Mouse (Mus musculus) natural killer cell, adult 2 months (primary cell): ENCODE data around the gene Calcoco2.

ENCODE experiments used
- DNase-seq, 2 experiments: peaks; one replicate each; pipeline ENCODE4 v3.0.0; 2022; ENCODE audit warnings: low spot score in 2 of 2

Gene Calcoco2

DNA sequence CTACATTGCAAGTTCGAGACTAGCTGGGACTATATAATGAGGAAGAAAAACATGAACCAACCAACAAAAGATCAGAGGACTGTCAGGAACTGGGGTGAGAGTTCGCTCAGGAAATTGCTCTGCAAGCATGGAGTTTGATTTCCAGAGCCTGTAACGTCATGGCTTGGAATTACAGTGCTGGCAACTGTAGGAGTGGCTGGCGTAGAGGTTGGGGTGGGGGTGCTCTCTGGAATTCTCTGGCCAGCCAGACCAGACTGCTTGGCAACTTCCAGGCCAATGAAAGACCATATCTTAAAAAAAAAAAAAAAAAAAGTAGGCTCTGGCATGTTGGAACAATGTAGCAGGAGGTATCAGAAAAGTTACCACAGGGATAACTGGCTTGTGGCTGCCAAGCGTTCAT is 31.0 kb downstream of the Calcoco2 start:
- no peak for DNase-seq

DNA sequence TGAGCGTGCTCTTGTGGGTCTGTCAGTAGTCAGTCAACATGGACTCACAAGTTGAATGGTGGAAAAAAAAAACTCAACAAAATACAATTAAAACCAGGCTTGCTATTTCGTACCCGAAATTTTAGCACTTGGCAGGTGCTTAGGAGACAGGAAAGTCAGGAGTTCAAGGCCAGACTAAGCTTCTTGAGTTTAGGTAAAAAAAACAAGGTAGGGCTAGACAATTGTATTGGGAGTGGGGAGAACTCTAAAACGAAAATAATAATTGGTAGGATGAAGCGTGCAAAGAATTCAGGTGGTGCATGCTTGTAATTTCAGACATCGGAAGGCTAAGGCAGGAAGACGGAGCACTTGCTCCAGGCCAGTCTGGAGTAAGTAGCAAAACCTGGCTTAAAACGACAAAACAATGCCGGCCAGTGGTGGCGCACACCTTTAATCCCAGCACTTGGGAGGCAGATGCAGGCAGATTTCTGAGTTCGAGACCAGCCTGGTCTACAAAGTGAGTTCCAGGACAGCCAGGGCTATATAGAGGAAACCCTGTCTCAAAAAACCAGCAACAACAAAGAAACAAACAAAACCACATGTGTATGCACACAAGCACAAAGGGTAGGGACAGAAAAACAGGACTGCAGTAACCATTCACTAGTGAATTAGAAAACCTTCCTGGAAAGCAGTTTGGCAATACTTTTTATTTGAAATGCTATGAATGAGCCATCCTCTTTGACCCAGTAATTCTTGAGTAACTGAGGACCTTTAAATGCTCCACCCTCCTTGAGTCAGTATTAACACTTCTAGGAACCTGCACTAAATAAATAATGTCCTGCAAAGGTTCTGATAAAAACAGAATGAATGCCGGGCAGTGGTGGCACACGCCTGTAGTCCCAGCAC is 35.3 kb downstream of the Calcoco2 start:
- DNase-seq = no peak

DNA sequence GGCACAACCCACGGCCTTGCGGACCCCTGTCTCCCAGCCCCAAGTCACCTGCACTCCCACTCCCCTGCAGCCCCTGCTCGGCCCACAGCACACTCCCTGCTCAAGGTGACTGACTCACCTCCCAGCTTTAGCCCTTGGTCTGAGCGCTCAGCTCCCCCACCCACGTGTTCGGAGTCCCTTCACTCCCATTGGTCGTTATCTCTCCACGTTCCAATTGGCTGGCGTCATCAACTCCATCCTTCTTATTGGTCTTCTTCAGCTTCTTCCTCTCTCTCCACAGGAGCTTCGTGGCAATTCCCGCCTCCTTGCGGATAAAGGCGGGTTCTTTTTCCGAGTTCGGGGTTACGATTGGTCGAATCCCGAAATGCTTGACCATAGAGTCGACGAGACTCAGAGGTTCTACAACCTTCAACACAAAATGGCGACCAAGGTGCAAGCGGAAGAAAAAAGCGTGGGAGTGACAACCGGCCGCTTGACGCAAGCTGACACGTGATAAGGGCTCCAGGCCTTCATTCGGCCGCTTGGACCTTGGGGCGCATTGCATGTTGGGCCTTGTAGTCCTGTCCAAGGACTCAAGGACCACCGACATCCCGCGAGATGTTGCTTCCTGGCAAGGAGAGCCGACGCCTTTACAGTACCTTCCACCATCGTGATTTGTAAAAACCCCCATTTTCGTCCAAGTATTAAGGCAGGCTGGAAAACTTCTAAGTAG is 36.1 kb downstream of the Calcoco2 start, which contains the start of gene Atp5g1:
TSS of gene Atp5g1 (minus strand) at position 162 of the 712 bp plus-strand sequence.
- peak; percentile 99 for DNase-seq

DNA sequence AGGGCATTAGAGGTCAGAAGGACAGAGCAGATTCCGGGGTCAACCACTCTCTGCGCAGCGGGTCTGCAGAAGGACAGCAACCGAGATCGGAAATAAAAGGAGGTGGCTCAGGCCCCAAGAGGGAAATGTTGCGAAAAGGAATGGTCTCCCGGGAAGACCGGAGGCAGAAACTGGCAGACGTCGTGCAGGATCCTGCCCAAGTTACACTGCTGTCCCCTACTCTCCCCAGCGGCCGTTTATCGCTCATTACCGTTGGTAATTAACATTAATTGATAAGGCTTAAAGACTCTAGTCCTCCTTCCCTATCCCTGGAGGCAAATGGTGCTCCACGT is 36.6 kb downstream of the Calcoco2 start:
- DNase-seq = no peak

DNA sequence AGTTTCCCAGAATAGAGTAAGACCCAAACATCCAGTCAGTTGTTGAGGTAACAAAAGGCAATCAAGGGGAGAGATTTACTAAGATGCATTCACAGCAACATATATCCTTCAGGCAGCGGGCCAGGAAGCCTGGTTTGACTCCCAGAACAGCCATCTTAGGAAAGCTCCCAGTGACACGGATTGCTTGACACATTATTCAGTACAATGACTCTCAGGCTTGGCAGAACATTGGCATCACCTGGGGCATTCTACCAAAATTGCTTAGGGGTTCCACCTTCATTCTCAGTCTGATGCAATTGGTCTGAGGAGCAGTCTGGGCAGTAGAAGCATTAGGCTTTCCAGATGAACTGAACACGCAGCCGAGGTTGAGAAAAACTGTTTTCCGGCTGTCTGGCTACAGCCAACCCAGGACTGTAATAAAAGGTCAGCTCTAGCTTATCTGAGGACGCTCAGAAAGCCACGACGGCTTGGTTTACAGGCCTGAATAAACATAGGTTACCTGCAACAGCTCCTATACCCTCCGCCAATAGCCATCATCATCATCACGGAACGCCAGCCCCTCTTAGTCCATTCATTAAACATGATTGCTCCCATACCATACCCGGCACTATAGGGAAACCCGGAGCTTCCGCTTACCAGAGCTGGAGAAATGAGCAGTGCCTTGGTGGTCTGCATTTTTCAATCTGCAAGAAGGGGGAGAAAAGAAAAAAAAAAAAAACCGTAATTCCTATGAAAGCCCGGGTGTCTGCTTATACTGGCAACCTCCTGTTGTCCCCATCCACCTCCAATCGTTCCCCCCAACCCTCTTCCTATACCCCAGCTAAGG is 37.2 kb downstream of the Calcoco2 start:
- DNase-seq = no peak

DNA sequence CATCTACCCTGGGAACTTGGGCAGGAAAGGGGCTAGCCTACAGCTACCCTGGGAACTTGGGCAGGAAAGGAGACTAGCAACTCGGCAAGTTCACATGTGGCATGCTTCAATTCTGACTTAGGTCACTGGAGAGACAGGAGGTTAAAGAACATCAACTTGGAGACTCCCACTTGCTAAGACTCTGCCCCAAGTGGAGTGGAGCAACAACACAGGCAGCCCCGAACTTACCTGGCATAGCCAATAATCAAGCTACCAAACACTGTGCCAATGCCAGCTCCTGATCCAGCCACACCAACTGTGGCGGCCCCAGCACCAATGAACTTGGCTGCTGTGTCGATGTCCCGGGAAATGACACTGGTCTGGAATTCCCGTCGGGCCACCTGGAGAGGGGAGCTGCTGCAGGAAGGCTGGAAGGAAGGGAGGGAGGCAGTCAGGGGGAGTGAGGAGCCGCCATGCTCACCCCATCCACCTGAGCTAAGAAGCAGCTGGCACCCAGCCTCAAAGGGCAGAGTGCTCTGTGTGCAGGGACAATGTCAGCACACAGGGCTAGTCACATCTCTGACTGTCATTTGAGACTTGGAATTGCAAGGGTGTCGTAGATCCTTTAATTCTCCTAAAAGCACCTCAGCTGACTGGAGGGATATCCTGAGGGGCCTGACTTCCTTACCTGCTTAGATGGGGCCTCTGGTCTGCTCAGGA is 38.3 kb downstream of the Calcoco2 start:
- no peak for DNase-seq

DNA sequence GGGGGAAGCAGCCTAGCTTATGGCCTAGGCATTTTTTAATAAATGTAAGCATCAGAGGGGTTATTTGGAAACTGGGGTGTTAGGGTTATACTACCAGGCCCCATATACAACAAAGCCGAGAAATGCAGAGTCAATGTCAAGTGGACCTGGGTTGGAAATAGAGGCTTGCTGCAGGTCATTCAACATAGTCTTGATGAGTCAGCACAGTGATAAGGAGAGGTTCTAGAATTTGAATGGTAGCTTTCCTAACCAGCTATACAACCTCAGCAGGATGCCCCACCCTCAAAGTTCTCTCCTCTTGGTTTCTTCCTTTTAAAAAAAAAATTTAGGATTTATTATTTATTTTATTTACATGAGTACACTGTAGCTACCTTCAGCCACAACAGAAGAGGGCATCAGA is 40.8 kb downstream of the Calcoco2 start:
- DNase-seq = no peak

DNA sequence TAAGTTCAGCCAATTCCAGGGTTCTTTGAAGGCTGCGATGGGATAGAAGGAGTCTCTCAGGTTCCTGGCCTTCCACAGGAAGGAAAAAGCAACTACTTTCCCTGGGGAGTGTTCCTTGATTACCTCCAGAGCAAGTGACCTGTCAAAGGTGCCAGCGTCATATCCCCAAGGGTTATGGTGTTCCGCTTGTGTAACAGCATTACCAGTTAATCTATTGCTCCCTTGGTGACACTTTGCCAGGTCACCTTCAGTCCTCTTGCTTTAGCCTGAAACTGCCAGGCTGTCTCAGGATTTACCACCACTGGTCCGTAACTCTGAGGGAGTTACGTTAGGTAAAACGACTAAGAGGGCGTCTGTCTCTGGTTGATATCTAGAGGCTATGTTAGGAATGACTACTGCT is 41.4 kb downstream of the Calcoco2 start:
- DNase-seq = no peak

DNA sequence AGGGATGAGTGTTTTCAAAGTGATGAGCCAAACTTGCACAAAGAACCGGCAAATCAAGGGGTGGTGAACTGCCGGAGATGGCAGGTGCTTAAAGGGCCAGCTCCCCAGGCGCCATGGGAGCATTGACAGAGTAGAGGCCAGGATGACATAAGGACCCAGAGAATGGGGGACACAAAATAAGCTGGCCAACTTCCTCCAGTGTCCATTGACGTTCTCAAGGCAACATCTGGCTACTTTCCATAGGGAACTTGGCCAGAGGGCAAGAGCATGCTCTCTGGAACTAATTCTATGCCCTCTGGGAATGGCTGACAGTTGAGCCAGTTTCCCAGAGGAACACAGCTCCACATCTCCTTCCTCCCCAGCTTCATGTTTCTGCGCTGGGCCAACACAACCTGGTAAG is 43.5 kb downstream of the Calcoco2 start:
- DNase-seq = no peak

DNA sequence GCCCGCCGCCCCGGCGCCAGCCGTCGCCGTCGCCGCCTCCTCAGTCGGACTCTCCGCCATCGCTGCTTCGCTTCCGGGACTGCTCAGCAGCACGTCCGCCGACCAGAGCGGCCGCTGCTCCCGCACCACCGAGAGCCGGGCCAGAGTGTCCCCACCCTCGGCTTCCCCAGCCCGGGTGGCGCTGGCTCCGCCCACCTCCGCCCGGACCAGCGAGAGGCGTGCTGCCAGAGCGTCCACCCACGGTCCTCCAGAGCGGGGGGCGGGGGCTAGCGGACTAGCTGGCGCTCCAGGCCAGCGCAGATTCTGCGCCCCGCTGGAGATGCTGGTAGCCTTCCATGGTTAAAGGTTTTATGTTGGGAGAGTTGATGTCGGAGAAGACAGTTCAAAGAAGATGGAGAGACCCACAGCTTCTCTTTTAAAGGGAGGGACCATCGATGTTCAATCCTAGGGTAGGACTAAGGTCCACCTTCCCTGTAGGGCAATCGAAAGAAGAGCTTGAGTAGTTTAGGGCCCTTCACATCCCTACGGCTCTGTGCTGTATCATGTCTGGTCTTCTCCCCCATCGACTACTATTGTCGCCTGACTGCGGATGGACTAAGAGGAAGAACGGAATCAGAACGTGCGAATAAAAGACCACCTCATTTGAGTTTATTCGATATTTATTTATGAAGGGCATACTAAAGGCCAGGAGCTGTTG is 46.4 kb downstream of the Calcoco2 start, which contains the start of gene Ube2z:
TSS of gene Ube2z (minus strand) at position 174 of the 697 bp plus-strand sequence.
- DNase-seq = peak; percentile 96 to 97

DNA sequence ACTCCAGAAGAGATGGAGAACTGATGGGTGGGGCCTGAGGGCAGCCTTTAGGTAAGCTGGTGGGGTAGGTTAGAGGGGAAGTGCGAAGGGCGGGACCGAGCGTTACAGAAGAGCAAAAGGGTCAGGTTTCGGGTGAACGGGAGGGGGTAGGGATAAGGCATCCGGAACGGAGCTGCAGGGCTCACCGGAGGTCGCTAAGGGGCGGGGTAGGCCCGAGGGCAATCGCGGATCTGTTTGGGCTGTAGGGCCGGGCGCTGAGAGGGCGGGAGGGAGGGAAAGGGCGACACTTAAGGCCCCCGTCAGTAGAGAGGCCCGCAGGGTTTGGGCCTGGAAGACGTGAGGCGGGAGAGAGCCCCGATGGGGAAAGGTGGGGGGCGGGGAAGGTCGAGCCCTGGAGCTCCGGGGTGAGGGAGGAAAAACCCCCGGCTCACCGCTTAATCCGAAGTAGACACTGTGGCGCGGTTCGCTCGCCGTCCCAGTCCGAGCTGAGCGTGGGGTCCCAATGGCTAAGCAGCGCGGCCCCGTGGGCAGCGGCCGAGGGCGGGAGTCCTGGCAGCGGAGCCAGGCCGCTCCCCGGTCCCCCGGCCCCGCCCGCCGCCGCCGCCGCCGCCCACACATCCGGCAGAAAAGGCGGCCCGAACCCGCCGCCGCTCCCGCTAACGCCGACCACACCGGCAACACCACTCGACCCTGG is 47.1 kb downstream of the Calcoco2 start:
- DNase-seq = peak; percentile 24 to 47

DNA sequence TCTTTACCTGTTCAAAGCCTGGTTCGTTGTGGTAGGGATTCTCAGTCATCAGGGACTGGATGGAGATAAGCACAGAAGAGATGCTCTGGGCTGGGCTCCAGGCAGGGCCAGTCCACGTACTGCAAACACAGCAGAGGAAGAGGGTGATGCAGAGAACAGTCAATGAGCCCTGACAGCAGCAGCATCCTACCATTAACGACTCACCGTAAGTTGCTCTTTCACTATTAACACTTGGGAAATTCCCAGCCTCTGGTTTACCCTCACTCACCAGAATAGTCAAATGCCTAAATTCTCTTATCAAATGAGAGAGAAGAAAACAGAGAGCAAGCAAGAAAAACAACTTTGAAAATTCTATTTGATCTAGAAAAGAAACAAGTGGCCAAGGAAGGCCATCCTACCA is 53.5 kb downstream of the Calcoco2 start:
- DNase-seq = no peak

DNA sequence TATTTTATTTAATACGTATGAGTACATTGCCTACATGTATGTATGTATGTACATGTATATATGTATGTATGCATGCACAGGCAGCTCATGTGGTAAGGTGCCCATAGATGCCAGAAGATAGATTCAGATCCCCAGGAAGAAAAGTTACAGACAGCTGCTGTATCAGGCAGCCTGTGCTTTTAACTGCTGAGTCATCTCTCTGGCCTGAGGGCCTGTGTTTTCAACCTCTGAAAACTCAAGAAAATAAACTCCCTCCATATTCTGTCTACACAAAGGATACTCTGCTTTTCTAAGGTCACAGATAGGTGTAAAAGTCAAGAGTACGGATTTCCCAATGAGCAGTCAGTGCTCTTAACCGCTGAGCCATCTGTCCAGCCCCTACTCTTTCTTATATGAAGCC is 60.9 kb downstream of the Calcoco2 start:
- DNase-seq = no peak

DNA sequence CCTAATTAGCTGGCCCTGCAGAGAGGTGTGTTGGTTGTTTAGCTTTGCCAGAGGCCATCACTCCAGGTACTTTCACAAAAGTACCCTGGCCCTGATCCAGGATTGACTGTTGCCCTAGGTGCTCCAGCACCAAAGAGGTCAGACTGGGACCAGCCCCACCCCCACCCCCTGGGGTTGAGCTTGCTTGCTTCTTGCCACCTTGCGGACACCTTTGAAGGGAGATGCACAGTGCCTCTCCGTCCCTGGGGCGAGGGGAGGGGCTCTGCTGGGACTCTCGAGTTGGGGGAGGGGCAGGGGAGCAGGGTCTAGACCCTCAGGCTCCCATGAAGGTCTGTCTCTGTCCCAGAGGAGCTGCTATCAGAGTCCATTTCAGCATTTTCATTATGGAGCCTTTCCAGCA is 61.8 kb downstream of the Calcoco2 start:
- no peak for DNase-seq
